Mouse (Mus musculus): ENCODE measurements around the gene Cp.
"Not testable (repeated sequence)": the region's sequence is repeated elsewhere in the genome, so short reads cannot be mapped to it uniquely, and the experiment has no call there.

Gene Cp

DNA sequence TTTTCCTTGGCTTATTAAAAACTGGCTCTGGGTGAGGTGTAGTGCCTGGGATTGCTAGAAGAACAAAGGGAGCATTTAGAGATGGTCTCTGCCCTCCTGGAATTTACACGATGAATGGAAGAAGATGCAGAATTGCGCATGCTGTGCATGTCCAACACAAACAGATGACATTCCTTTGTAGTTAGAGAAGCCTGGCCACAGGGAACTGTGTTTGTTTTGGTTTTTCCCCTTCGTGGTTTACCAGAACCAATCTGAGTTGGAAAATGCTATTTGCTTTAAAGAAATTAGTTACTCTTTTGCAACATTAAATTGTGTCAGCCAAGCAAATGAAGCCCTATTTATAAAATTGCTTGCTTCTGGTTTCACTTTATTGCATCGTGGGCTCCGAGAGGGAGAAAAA, at the start of gene Cp:
TSS of gene Cp (plus strand) at position 170 of the 400 bp plus-strand sequence.
- peak; percentile 21 for DNase-seq (ENCODE audit: low read depth, low spot score)

DNA sequence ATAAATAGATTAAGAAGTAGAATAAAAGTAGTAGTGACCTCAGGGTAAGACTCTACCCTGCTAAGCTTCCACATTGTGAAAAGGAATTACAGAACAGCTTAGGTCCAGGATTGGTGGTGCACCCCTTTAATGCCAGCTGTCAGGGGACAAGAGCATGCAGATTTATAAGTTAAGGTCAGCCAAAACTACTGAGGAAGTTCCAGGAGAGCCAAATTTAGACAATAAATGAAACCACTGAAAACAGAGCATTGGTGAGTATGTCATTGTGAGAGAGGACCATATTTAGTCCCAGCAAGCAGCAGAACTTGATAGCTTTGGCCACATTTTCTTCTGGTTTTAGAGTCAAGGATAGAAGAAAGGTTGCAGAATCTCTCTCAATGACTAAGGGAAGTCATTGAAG, 8.3 kb upstream of the Cp start:
- DNase-seq (ENCODE audit: low read depth, low spot score) = no peak

DNA sequence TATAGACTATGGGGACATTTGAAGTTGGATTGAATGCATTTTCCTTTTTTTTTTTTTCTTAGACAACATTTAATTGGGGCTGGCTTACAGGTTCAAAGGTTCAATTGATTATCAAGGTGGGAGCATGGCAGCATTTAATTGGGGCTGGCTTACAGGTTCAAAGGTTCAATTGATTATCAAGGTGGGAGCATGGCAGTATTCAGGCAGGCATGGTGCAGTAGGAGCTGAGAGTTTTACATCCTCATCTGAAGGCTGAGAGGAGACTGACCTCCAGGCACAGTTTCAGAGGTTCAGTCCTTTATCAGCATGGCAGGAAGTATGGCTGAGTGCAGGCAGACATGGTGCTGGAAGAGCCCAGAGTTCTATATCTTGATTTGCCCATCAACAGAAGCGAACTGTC, 7.5 kb upstream of the Cp start:
- not testable (repeated sequence) for DNase-seq (ENCODE audit: low read depth, low spot score)

DNA sequence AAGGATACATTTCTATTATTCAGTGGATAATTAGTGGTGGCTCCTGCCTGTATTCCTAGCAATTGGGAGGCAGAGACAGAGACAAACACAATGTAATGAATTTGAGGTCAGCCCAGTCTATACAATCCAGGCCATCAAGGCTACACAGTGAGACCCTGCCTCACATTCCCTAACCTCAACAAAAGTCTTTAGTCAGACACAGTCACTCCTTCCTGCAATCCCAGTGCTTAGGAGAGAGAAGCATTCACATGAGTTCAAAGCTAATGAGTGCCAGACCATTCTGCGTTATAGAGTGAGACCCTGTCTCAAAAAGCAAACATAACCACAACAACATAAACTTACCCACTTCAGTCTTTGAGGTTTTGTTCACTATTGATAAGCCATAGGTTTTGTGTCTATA, 3.4 kb upstream of the Cp start:
- DNase-seq (ENCODE audit: low read depth, low spot score) = no peak

DNA sequence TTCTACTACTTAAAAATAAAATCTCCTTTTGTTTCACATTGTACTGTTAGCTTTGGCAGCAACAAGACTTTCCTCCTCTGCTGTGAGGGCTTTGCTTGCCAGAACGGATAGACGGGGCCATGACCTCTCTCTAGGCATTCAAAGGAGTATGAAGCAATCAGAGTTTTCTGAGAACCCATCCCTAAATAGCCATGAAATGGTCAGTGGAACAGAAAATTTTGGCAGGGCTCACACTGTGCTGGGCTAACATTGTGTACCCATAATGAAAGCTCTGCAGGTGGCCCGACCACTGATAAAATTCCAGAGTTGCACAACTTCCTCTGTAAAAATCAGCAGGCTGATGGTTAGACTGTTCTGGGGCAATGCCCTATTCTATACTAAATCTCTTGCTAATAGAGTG, 3.0 kb upstream of the Cp start:
- peak; percentile 84 for DNase-seq (ENCODE audit: low read depth, low spot score)

DNA sequence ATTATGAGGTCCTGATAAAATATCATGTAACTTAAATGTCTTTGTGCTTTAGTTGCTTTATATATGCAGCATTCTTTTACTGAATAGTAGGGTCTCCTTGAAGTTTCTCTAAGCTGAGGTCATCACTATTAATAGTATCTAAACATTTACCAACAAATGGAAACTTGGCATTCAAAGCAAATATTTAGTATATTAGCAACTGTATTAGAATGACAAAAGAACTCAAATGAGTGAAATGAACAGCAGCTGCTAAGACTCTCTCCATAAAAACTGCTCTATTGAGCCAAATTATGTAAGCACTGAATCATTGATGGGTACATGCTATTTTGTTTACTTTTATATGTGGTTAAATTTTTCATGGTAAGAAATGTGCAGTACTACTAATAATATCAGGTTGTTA, 1.2 kb downstream of the Cp start:
- DNase-seq (ENCODE audit: low read depth, low spot score) = no peak

DNA sequence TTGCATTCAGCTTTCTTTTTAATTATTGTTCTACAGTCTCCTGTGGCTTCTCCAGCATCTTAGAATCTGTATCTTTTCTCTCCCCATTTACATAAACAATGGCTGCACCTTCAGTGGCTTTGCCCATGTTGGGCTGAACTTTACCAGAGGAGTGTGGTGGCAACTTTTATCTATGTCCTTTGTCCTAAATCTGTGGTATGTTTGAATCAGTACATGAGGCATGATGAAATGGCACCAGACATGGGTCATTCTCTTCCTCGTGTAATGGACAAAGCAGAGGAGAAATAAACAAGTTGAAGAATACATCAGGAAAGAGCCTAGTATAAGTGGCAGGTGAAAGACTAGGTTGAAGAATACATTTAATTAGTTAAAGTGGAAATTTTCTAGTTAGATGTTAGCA, 2.1 kb downstream of the Cp start:
- DNase-seq (ENCODE audit: low read depth, low spot score) = no peak

DNA sequence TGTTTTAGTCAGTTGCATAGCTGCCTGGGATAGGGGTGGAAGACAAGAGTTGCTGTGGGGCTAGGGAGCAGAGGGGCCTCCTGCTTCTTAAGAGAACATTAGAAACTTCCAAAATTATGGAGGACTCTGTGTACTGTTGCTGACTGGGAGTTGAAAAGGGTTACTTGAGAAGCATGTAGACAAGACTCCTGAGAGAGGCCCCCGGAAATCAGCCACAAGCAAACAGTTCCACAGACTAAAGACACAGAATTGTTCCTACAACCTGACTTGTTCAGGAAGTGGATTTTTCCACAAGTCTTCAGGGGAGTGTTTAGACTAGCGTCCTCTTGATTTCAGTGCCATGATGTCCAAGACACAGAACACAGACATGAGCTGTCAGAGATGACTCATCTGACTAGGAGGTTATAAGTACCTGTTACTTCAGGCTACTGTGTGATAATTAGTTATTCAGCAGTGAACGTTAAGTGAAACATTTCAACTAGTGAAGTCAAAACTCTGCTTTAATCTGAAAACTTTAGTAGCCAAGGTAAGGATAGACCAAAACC, 3.8 kb downstream of the Cp start:
- no peak for DNase-seq (ENCODE audit: low read depth, low spot score)

DNA sequence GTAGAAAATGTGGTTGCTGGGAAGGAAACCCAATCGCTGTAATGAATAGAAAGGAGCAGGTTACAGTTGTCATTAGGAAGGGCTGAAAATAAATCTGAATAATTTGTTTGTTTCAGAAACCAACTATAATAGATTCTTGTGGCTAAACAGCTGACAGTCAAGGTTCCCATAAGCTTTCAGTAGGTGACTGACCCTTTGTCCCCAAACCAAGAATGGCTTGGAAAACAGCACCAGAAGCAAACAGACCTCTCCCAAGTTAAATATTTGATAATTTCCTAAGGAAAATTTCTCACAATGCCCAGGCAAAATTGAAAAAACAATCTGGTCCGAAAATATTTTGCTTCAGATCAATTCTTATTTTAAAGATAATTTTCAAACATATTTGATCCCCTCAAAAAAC, 4.5 kb downstream of the Cp start:
- no peak for DNase-seq (ENCODE audit: low read depth, low spot score)

DNA sequence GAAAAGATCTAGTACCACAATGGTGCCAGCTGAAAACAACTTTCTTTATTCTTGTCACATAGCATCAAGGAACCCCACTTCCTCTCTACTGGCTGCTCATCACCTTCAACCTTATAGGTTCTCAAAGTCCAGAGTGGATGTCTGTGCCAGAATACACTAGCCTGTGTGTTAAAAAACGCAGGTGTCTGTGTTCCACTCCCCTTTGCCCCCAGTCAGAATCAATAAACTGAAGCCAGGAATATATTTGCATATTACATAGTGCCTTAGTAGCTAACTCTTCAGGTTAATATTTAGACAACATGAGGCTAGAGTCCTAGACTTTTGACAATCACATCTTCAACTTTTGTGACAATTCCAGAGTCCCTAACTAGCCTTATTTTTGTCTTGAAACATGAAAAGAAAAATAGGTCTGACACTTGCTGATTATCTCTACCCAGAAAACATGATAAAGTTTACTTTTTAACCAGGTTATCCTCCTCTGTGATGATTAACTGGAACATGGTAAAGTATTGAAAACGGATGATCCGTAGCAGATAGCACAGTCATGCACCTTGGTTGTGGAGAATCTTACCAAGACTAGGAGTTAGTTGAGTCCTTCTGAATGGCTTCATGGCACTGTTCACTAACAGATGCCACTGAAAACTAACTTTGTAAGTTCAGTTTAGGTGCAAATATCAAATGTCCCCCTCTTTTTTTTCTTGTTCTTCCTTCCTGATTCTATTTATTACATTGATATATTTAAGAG, 6.1 kb downstream of the Cp start:
- no peak for DNase-seq (ENCODE audit: low read depth, low spot score)

DNA sequence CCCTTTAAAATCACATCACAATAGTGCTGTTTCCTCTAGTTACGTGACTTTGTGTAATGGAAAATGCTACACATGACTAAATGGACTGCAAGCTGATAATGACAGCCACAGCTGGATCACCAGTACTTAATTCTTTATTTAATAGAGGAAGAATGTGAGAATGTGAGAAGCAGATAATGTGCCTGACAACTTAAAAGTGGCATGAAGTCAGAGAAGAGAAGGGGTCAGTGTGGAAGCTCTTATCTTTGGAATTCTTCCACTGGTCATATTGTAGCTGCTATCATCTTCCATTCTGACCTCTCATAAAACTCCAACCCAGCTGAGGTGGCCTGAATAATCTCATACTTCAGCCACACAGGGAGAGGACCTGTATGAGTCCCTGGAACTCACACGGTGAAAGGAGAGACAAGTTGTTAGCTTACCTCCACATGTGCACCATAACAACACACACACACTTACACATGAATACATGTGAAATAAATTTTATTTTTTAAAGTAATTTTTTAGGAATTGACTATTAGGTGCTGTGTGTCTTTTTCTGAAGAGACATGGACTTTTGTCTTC, 7.9 kb downstream of the Cp start:
- DNase-seq (ENCODE audit: low read depth, low spot score) = no peak

DNA sequence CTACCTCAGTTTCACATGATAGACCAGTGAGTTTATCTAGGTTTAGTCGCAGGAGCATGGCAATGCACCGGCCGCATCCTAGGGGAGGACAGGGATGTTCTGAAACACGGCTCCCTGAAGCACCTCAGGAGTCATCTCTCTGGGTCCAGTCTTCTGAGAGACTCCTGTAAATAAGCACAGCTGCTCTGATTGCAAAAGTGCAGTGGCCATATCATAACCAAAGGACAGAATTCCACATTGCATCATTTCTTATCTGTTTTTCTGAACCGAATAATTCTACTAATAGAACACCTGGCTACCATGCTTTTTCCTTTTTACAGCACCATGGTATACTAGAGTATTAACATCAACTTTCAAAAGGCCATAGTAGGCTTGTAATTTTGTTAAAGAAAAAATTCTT, 8.4 kb downstream of the Cp start:
- no peak for DNase-seq (ENCODE audit: low read depth, low spot score)

DNA sequence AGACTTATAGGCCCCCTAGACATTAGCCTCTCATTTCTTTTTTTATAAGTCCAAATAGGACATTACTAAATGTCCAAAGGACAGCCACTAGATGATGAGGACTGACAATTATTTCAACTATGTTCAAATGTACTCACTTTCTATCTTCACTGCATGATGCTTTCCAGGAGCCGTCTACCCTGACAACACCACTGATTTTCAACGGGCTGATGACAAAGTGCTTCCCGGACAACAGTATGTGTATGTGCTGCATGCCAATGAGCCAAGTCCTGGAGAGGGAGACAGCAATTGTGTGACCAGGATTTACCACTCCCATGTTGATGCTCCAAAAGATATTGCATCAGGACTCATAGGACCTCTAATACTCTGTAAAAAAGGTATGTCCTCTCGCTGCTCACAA, 9.2 kb downstream of the Cp start:
- DNase-seq (ENCODE audit: low read depth, low spot score) = no peak

DNA sequence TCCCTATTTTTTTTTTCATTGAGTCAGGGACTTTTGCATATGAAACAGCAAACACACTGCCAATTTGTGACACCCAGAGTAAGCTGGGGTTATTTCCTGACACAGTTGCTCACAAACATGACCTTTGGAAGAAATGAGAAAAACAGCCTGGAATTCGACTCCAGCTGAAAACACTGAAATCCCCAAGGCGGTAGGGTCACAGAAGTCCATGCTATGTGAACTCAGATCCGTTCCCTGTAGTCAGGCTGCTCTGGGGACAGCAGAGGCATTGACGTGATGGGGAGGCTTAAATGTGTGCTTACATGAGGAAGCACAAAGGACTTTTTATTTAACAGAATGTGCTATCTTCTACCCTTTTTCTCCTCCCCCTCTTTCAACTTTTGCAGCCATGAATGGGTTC, 21.6 kb downstream of the Cp start:
- peak; percentile 49 for DNase-seq (ENCODE audit: low read depth, low spot score)

DNA sequence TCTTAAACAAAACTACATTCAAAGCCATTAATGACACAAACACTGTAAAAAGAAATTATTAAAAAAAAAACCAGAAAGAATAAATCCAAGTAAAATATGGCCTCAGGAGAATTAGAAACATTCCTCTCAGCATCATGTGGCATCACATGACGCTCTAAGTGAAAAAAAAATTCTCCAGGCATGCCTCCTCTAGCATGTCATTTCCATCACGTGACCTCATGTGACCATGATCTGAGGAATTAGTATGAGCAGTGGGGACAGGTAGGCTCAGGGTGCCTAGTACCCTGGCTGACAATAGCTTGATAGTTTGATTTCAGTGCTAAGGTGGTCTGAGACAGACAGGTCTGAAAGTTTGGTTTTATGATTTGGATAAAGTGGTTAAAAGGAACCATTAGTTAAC, 24.3 kb downstream of the Cp start:
- DNase-seq (ENCODE audit: low read depth, low spot score) = no peak

DNA sequence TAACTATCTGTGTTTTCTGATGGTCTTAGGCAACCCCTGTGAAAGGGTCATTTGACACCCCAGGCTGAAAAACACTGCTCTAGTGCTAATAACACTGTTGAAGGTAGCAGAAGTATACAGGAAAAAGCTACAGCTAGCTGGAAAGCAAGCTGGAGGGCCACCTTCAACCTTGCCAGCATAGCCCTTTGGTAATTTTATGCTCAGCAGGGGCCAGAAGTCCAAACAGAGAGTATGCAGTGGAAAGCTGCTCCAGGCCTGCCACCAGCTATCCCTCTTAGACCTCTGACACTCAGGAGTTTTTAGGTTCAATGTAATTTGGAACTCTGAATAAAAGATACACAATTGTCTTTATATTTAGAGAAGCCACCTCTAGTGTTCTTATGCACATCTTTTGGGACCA, 26.0 kb downstream of the Cp start:
- no peak for DNase-seq (ENCODE audit: low read depth, low spot score)

DNA sequence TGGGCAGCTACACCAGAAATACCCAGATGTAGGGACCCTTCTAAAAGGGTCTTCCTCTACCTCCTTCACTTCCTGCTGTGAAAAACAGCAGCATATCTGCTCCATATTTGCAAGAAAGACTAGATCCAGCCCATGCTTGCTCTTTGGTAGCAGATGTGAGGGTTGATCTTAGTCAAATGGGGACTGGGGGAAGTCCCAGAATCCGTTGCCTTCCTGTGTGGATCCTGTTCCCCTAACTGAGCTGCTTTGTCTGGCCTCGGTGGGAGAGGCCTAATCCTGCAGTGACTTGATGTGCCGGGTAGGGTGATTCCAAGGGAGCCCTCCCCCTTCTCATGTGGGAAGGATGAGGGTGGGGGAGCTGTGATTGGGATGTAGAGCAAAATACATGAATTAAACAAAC, 29.3 kb downstream of the Cp start:
- no peak for DNase-seq (ENCODE audit: low read depth, low spot score)

DNA sequence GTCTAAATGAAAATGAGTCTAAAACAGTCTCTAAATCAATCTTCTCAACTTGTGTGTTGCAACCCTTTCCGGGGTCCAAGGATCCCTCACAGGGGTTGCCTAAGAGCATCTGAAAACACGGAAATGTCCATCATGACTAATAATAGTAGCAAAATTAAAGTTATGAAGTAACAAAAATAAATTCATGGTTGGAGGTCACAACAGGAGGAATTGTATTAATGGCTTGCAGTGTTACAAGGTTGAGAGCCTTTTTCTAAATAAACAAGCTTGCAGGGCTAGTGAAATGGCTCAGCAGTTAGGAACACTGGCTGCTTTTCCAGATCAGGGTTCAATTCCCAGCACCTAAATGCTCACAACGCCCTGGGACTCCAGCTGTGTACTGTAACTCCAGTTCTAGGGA, 33.2 kb downstream of the Cp start:
- no peak for DNase-seq (ENCODE audit: low read depth, low spot score)

DNA sequence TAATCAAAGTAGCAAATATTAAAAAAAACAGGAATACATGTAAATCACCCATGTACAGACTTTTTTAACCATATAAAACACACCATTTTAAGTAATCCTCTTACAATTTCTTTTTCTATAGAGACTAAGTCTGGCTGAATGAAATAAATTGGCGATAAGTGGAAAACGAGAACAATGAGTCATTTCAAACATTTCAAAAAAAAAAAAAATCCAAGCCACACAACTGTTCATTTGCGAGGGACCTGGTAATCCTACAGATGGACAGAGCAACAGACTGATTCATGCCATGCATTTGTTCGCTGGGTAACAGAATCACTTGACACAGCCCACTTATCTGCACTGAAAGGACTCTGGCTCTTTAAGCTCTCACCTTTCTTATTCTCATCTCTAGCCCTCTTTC, 35.5 kb downstream of the Cp start:
- DNase-seq (ENCODE audit: low read depth, low spot score) = no peak

DNA sequence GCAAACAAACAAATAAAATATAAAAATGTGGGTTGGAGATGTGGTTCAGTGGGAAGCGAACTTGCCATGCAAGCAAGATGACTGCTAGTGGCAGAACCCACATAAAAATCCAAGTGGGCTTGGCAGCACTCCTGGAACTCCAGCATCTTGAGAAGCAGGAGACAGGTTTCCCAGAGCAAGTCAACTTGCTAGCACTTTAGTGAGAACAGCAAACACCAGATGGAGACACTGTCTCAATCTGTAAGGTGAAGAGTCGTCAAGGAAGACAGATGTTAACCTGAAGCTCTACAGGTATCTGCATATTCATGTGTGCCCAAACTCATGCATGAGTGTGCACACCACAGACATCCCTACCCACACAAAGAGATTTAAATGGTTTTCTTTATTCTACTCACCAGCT, 42.7 kb downstream of the Cp start:
- no peak for DNase-seq (ENCODE audit: low read depth, low spot score)

DNA sequence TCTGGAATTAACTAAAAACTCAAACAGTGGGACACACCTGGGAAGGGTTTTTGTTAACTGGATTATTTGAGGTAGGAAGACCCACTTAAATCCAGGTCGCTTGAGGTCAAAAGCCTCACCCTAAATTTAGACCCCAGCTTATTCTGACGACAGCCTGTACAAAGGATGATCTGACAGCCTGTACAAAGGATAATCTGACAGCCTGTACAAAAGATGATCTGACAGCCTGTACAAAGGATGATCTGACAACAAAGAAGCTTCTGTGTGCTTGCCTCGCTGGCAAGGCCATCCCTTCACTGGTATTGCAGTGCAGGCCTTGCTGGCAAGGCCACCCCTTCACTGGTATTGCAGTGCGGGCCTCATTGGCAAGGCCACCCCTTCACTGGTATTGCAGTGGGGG, 44.0 kb downstream of the Cp start:
- DNase-seq (ENCODE audit: low read depth, low spot score) = no peak

DNA sequence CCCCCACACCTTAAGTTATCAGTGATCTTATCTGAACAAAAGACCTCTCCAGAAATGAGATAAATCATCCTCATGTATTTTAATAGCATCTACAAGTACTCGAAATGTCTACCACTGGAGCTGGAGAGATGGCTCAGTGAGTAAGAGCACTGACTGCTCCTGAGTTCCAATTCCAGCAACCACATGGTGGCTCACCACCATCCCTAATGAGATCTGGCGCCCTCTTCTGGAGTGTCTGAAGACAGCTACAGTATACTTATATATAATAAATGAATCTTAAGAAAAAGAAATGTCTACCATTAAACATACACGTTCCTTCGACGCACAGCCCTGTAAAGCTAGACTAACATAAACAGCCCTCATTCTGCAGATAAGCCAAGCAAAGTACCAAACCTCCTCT, 45.9 kb downstream of the Cp start:
- no peak for DNase-seq (ENCODE audit: low read depth, low spot score)

DNA sequence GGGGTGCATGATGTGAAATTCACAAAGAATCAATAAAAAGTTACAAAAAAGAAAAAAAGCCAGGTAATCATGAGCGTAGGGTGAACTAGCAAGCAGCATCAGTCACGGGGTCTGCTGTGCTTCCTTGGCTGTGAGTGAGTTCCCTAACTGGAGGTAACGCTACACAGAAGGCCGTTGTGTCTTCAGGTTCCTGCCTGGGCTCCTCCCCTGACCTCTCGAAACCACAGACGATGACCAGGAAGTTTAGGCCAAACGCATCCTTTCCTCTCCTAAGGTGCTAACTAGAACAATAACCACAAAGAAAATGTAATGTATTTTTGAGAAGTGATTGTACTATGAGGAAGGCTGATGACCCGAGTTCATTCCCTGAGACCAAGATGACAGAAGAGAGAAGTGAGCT, 47.6 kb downstream of the Cp start:
- no peak for DNase-seq (ENCODE audit: low read depth, low spot score)

DNA sequence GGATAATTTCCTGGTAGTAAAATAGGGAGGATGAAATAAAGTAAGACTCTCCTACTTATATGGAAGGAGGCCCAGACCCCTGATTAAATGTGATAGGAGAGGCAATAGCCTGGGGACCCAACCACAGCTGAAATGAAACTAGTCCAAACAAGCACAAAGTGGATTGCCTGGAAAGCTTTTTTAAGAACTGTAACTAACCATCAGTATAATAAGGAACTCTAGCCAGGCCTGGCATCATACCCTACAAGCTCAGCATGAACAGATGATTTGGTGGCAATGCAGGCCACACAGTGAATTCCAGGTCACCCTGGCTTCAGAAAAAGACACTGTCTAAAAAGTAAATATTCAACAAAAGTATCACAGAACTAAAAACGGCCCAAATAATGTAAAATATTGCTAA, 48.8 kb downstream of the Cp start:
- no peak for DNase-seq (ENCODE audit: low read depth, low spot score)
